Mouse (Mus musculus) midbrain, postnatal 0 days (tissue): ENCODE data around the gene Hoxd1. TPM values are rescaled to one million over a fixed set of nuclear protein-coding genes. Genes with fewer than 3 reads are reported as not detected.
A peak's percentile ranks its signal among the peaks of the same experiment; 100 is the strongest.

Experiments
- ATAC-seq: fragments of 200-750 bp; cut with Nextera tagmentation; 2 replicates; pipeline ENCODE4 v1.8.0; 2017; ENCODE audit warnings: moderate number of reproducible peaks, mild to moderate bottlenecking, moderate TSS enrichment, moderate library complexity; ENCODE audit not compliant: low FRiP score
- DNase-seq: peaks from one replicate; pipeline ENCODE4 v3.0.0-alpha.2; 2015; ENCODE audit warnings: low spot score
- H3K27ac ChIP-seq: fragments of 300-500 bp; sonication (generic); 2 replicates; pipeline ENCODE4 v1.5.1; 2014; ENCODE audit warnings: low read depth, mild to moderate bottlenecking, low read length, mixed read lengths
- H3K27me3 ChIP-seq: fragments of 300-500 bp; sonication (generic); 2 replicates; pipeline ENCODE4 v1.6.1; 2014; ENCODE audit warnings: low read length, control low read depth, mixed read lengths; ENCODE audit not compliant: insufficient read depth
- H3K36me3 ChIP-seq: fragments of 300-500 bp; sonication (generic); 2 replicates; pipeline ENCODE4 v1.6.1; 2014; ENCODE audit warnings: low read length, control low read depth, mixed read lengths; ENCODE audit not compliant: insufficient read depth
- H3K4me1 ChIP-seq: fragments of 300-500 bp; sonication (generic); 2 replicates; pipeline ENCODE4 v1.6.1; 2014; ENCODE audit warnings: mild to moderate bottlenecking, control low read depth, antibody characterized with exemption, low read length, mixed read lengths; ENCODE audit not compliant: insufficient read depth
- H3K4me2 ChIP-seq: fragments of 300-500 bp; sonication (generic); 2 replicates; pipeline ENCODE4 v1.6.1; 2014; ENCODE audit warnings: low read depth, mild to moderate bottlenecking, low read length, mixed read lengths; ENCODE audit not compliant: poor library complexity, severe bottlenecking
- H3K4me3 ChIP-seq: fragments of 300-500 bp; sonication (generic); 2 replicates; pipeline ENCODE4 v1.5.1; 2014; ENCODE audit warnings: low read depth, mild to moderate bottlenecking, low read length, moderate library complexity
- H3K9ac ChIP-seq: fragments of 300-500 bp; sonication (generic); replicated peaks from 2 replicates; pipeline ENCODE4 v1.6.1; 2014; ENCODE audit warnings: mild to moderate bottlenecking, low read length, moderate library complexity, mixed read lengths; ENCODE audit not compliant: poor library complexity, severe bottlenecking
- H3K9me3 ChIP-seq: fragments of 300-500 bp; sonication (generic); 2 replicates; pipeline ENCODE4 v1.6.1; 2016; ENCODE audit warnings: low read length, control low read depth
- CTCF ChIP-seq: IDR thresholded peaks from 2 replicates; pipeline ENCODE4 v1.5.1; 2016; ENCODE audit warnings: antibody characterized with exemption, mild to moderate bottlenecking
- WGBS: fragments of 180-500 bp; shearing (Covaris S2); extraction: QIAGEN DNeasy Blood & Tissue Kit; methylation state at CpG from one replicate; pipeline ENCODE4 v1.1.7; 2014; 5-methylcytosine and 5-hydroxymethylcytosine counted together
- polyA plus RNA-seq: library from polyadenylated mRNA; unstranded; fragments of >200 nt; fragmentation: Nextera tagmentation; extraction: Ambion mirVana; gene quantifications from 2 replicates; pipeline ENCODE4 v1.2.1, GENCODE M21; 2015
- total RNA-seq: library from RNA; depleted of rRNA; stranded (reverse); fragments of >200 nt; gene quantifications from 2 replicates; pipeline ENCODE4 v1.2.3, GENCODE M21; 2014

The Hoxd1 gene
- total and polyA plus RNA-seq, 2 experiments from 2014 or later = not detected

DNA sequence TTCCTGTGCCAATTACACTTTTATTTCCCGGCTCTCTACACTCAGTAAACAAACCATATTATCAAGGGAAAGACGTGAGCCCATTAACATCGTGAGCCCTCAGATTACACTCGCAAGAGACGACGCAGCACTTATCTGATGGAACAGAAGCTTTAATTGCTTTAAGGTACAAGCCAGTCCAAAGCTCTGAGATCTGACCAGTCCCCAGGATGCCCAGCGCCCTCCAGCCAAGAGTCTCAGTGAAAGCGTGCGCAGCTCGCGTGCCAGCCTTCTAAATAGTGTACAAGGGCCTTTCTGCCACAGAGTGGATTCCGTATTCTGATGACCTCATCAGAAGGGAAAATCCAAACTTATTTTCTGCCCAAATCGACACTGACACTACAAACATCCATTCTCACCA is 839 bp upstream of the Hoxd1 start:
- no peak overlapping the region for H3K9ac ChIP-seq
- TF ChIP-seq CTCF = no peak
- no peaks in the 10 kb centered on the region for H3K9me3 ChIP-seq
- no peak for ATAC-seq
- H3K4me3 ChIP-seq = no peak overlapping the region
- WGBS = 5% methylated on average over 13 of the region's 13 CpGs
- peaks cover 84% of the 10 kb centered on the region for H3K27me3 ChIP-seq
- H3K4me1 ChIP-seq = peaks cover 12% of the 10 kb centered on the region
- no peak overlapping the region for H3K4me2 ChIP-seq
- H3K36me3 ChIP-seq = no peaks in the 10 kb centered on the region
- H3K27ac ChIP-seq = no peak overlapping the region
- no peak for DNase-seq

GRCm38 (mm10) chr2:74763245-74763735 is 510 bp downstream of the Hoxd1 start:
- no peaks in the 10 kb centered on the region for H3K9me3 ChIP-seq
- peaks cover 74% of the 10 kb centered on the region for H3K27me3 ChIP-seq
- peaks cover 12% of the 10 kb centered on the region for H3K4me1 ChIP-seq
- no peak for DNase-seq
- WGBS = 3% methylated on average over 49 of the region's 53 CpGs
- no peak for ATAC-seq
- H3K36me3 ChIP-seq = no peaks in the 10 kb centered on the region
- no peak overlapping the region for H3K27ac ChIP-seq
- H3K4me3 ChIP-seq = peak overlapping the region; percentile 46
- H3K9ac ChIP-seq = no peak overlapping the region
- peak overlapping the region; percentile 90 for H3K4me2 ChIP-seq
- no peak for TF ChIP-seq CTCF

DNA sequence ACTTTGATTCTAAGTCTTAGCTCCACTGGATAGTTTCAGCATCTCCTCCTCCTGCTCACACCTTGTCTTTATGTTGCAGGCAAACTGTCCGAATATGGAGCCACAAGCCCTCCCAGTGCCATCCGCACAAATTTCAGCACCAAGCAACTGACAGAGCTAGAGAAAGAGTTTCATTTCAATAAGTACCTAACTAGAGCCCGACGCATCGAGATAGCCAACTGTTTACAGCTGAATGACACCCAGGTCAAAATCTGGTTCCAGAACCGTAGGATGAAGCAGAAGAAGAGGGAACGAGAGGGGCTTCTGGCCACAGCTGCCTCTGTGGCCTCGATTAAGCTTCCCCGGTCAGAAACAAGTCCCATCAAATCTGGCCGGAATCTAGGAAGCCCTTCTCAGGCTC is 1.2 kb downstream of the Hoxd1 start:
- Histone ChIP-seq H3K4me3 (no peak overlapping the region), H3K4me1 (peaks cover 12% of the 10 kb centered on the region), H3K9me3 (no peaks in the 10 kb centered on the region), H3K9ac (no peak overlapping the region), H3K27me3 (peaks cover 72% of the 10 kb centered on the region), H3K36me3 (no peaks in the 10 kb centered on the region), H3K4me2 (no peak overlapping the region), H3K27ac (no peak overlapping the region)
- DNase-seq (no peak), ATAC-seq (no peak)
- WGBS = 58% methylated on average over 10 of the region's 10 CpGs
- TF ChIP-seq CTCF = no peak

DNA sequence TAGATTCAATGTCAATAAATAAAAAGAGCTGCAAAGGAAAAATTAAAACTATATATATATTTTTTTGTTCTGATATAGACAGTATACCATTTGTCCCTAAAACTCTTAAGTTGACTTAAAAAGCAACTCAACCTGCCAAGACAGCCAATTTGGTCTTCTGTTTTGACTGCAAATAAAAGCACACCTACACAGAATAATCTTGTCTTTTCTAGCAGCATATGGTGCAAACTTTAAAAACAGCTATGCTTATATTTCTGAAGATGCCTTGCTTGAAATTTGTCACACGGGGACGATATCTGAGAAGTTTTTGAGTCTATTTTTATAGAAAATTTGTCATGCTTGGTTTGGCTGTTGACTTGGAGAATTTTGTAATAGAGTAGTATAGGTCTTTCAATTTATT is 11.6 kb downstream of the Hoxd1 start:
- no peaks in the 10 kb centered on the region for H3K36me3 ChIP-seq
- no peak overlapping the region for H3K9ac ChIP-seq
- ATAC-seq = no peak
- WGBS = 91% methylated on average over 2 of the region's 2 CpGs
- no peak for TF ChIP-seq CTCF
- no peak overlapping the region for H3K27ac ChIP-seq
- H3K9me3 ChIP-seq = no peaks in the 10 kb centered on the region
- H3K4me1 ChIP-seq = no peaks in the 10 kb centered on the region
- DNase-seq = no peak
- no peak overlapping the region for H3K4me3 ChIP-seq
- 0 out of 2 replicates have a peak, but pooled peaks cover 3% of the 10 kb centered on the region for H3K27me3 ChIP-seq
- H3K4me2 ChIP-seq = no peak overlapping the region

GRCm38 (mm10) chr2:74777536-74778275 is 14.9 kb downstream of the Hoxd1 start:
- H3K9ac ChIP-seq = no peak overlapping the region
- no peaks in the 10 kb centered on the region for H3K9me3 ChIP-seq
- no peaks in the 10 kb centered on the region for H3K4me1 ChIP-seq
- no peak for TF ChIP-seq CTCF
- H3K27me3 ChIP-seq = no peaks in the 10 kb centered on the region
- H3K27ac ChIP-seq = no peak overlapping the region
- no peak for ATAC-seq
- WGBS = 66% methylated on average over 13 of the region's 13 CpGs
- DNase-seq = no peak
- H3K36me3 ChIP-seq = no peaks in the 10 kb centered on the region
- no peak overlapping the region for H3K4me2 ChIP-seq
- H3K4me3 ChIP-seq = no peak overlapping the region

DNA sequence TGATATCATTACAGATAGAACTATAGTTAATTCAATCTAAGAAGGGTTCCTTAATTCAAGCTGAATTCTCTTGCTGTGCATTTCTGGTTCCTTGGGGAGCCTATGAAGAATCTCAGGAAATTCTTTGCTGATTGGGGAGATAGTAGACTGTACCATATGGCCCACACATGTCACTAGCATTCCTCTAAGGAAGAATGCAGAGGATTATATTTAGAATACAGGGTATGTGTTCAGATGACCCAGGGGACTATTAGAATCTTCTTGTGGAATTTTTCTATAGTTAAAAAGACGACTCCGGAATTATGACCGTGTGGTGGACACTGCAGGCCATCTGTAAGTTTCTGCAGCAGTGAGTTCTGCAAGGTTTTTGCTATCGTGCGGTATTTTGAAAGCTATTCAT is 18.6 kb downstream of the Hoxd1 start:
- Histone ChIP-seq H3K36me3 (no peaks in the 10 kb centered on the region), H3K9ac (no peak overlapping the region), H3K9me3 (no peaks in the 10 kb centered on the region), H3K4me1 (no peaks in the 10 kb centered on the region), H3K27ac (no peak overlapping the region), H3K4me2 (no peak overlapping the region), H3K4me3 (no peak overlapping the region), H3K27me3 (no peaks in the 10 kb centered on the region)
- ATAC-seq (no peak), DNase-seq (no peak)
- no peak for TF ChIP-seq CTCF
- 88% methylated on average over 5 of the region's 5 CpGs for WGBS
